Mouse (Mus musculus): ENCODE data around the gene Nfkb1. TPM values are rescaled to one million over a fixed set of nuclear protein-coding genes. Genes with fewer than 3 reads are reported as not detected.

Nfkb1 gene
- polyA plus RNA-seq, 1 experiment = not detected

GRCm38 (mm10) chr3:135677064-135677463 is 14.3 kb downstream of the Nfkb1 start:
- 81% methylated on average over 5 of the region's 5 CpGs for WGBS
- TF ChIP-seq POLR2A (IDR thresholded peaks at IDR 0.05; ENCODE audit: insufficient read depth, low read depth, low read length) (no peak), CTCF (IDR thresholded peaks at IDR 0.05; ENCODE audit: insufficient read depth, low read depth, low read length) (no peak)

GRCm38 (mm10) chr3:135676364-135676763 is 15.0 kb downstream of the Nfkb1 start:
- 73% methylated on average over 2 of the region's 2 CpGs for WGBS
- Histone ChIP-seq H3K27ac (ENCODE audit: insufficient read depth, low read depth, low read length) (no peak overlapping the region), H3K4me1 (ENCODE audit: control insufficient read depth, insufficient read depth, low read length) (peaks cover 7% of the 10 kb centered on the region), H3K4me3 (ENCODE audit: insufficient read depth, low read depth, low read length) (no peak overlapping the region)
- no peak for TF ChIP-seq POLR2A (IDR thresholded peaks at IDR 0.05; ENCODE audit: insufficient read depth, low read depth, low read length)
- no peak for TF ChIP-seq CTCF (IDR thresholded peaks at IDR 0.05; ENCODE audit: insufficient read depth, low read depth, low read length)

More at GRCm38 (mm10) chr3:135677064-135677463, 14.3 kb downstream of the Nfkb1 start:
- H3K4me1 ChIP-seq (ENCODE audit: control insufficient read depth, insufficient read depth, low read length) = peaks cover 7% of the 10 kb centered on the region
- no peak overlapping the region for H3K4me3 ChIP-seq (ENCODE audit: insufficient read depth, low read depth, low read length)
- no peak overlapping the region for H3K27ac ChIP-seq (ENCODE audit: insufficient read depth, low read depth, low read length)

GRCm38 (mm10) chr3:135675480-135675879 is 15.9 kb downstream of the Nfkb1 start:
- H3K27ac ChIP-seq (ENCODE audit: insufficient read depth, low read depth, low read length) = no peak overlapping the region
- H3K4me1 ChIP-seq (ENCODE audit: control insufficient read depth, insufficient read depth, low read length) = peaks cover 7% of the 10 kb centered on the region
- WGBS = 58% methylated on average over 5 of the region's 5 CpGs
- H3K4me3 ChIP-seq (ENCODE audit: insufficient read depth, low read depth, low read length) = no peak overlapping the region
- TF ChIP-seq POLR2A (IDR thresholded peaks at IDR 0.05; ENCODE audit: insufficient read depth, low read depth, low read length) (no peak), CTCF (IDR thresholded peaks at IDR 0.05; ENCODE audit: insufficient read depth, low read depth, low read length) (no peak)

GRCm38 (mm10) chr3:135674716-135675392 is 16.5 kb downstream of the Nfkb1 start:
- H3K4me1 ChIP-seq (ENCODE audit: control insufficient read depth, insufficient read depth, low read length) = peaks cover 7% of the 10 kb centered on the region
- no peak overlapping the region for H3K4me3 ChIP-seq (ENCODE audit: insufficient read depth, low read depth, low read length)
- 45% methylated on average over 13 of the region's 13 CpGs for WGBS
- H3K27ac ChIP-seq (ENCODE audit: insufficient read depth, low read depth, low read length) = no peak overlapping the region
- TF ChIP-seq POLR2A (IDR thresholded peaks at IDR 0.05; ENCODE audit: insufficient read depth, low read depth, low read length) (no peak), CTCF (IDR thresholded peaks at IDR 0.05; ENCODE audit: insufficient read depth, low read depth, low read length) (no peak)

- WGBS = 61% methylated on average over 7 of the region's 7 CpGs
- TF ChIP-seq POLR2A (IDR thresholded peaks at IDR 0.05; ENCODE audit: insufficient read depth, low read depth, low read length) (no peak), CTCF (IDR thresholded peaks at IDR 0.05; ENCODE audit: insufficient read depth, low read depth, low read length) (no peak)
- Histone ChIP-seq H3K4me1 (ENCODE audit: control insufficient read depth, insufficient read depth, low read length) (peaks cover 7% of the 10 kb centered on the region), H3K27ac (ENCODE audit: insufficient read depth, low read depth, low read length) (no peak overlapping the region), H3K4me3 (ENCODE audit: insufficient read depth, low read depth, low read length) (no peak overlapping the region)
These were observed 17.7 kb downstream of the Nfkb1 start for GRCm38 (mm10) chr3:135673695-135674094.

- no peak for TF ChIP-seq CTCF (IDR thresholded peaks at IDR 0.05; ENCODE audit: insufficient read depth, low read depth, low read length)
- TF ChIP-seq POLR2A (IDR thresholded peaks at IDR 0.05; ENCODE audit: insufficient read depth, low read depth, low read length) = no peak
- H3K27ac ChIP-seq (ENCODE audit: insufficient read depth, low read depth, low read length) = no peak overlapping the region
- 86% methylated on average over 4 of the region's 4 CpGs for WGBS
- no peak overlapping the region for H3K4me3 ChIP-seq (ENCODE audit: insufficient read depth, low read depth, low read length)
- H3K4me1 ChIP-seq (ENCODE audit: control insufficient read depth, insufficient read depth, low read length) = peaks cover 7% of the 10 kb centered on the region
These were observed 18.3 kb downstream of the Nfkb1 start for GRCm38 (mm10) chr3:135673041-135673440.

GRCm38 (mm10) chr3:135672135-135672534 is 19.2 kb downstream of the Nfkb1 start:
- WGBS = 85% methylated on average over 5 of the region's 5 CpGs
- Histone ChIP-seq H3K4me3 (ENCODE audit: insufficient read depth, low read depth, low read length) (no peak overlapping the region), H3K27ac (ENCODE audit: insufficient read depth, low read depth, low read length) (no peak overlapping the region), H3K4me1 (ENCODE audit: control insufficient read depth, insufficient read depth, low read length) (peaks cover 7% of the 10 kb centered on the region)
- TF ChIP-seq CTCF (IDR thresholded peaks at IDR 0.05; ENCODE audit: insufficient read depth, low read depth, low read length) (no peak), POLR2A (IDR thresholded peaks at IDR 0.05; ENCODE audit: insufficient read depth, low read depth, low read length) (no peak)

- Histone ChIP-seq H3K27ac (ENCODE audit: insufficient read depth, low read depth, low read length) (no peak overlapping the region), H3K4me1 (ENCODE audit: control insufficient read depth, insufficient read depth, low read length) (peaks cover 7% of the 10 kb centered on the region), H3K4me3 (ENCODE audit: insufficient read depth, low read depth, low read length) (no peak overlapping the region)
- 82% methylated on average over 4 of the region's 4 CpGs for WGBS
- no peak for TF ChIP-seq CTCF (IDR thresholded peaks at IDR 0.05; ENCODE audit: insufficient read depth, low read depth, low read length)
- TF ChIP-seq POLR2A (IDR thresholded peaks at IDR 0.05; ENCODE audit: insufficient read depth, low read depth, low read length) = no peak
These were observed 20.5 kb downstream of the Nfkb1 start for GRCm38 (mm10) chr3:135670869-135671268.

GRCm38 (mm10) chr3:135667084-135667483 is 24.3 kb downstream of the Nfkb1 start:
- H3K27ac ChIP-seq (ENCODE audit: insufficient read depth, low read depth, low read length) = no peak overlapping the region
- WGBS = 75% methylated on average over 3 of the region's 3 CpGs
- H3K4me1 ChIP-seq (ENCODE audit: control insufficient read depth, insufficient read depth, low read length) = no peaks in the 10 kb centered on the region; the same call in 1 of the 2 replicates
- TF ChIP-seq CTCF (IDR thresholded peaks at IDR 0.05; ENCODE audit: insufficient read depth, low read depth, low read length) (no peak), POLR2A (IDR thresholded peaks at IDR 0.05; ENCODE audit: insufficient read depth, low read depth, low read length) (no peak)
- no peak overlapping the region for H3K4me3 ChIP-seq (ENCODE audit: insufficient read depth, low read depth, low read length)

All from olfactory bulb, adult 2 months (tissue).